Mouse (Mus musculus): Measurements from ENCODE around the gene Lrpprc. TPM values are rescaled to one million over a fixed set of nuclear protein-coding genes. Genes with fewer than 3 reads are reported as not detected.

Gene Lrpprc
- total and polyA plus RNA-seq, 3 experiments: 54.4 to 73.8 (median 65.9) TPM

GRCm38 (mm10) chr17:84675204-84675603, 115.4 kb downstream of the Lrpprc start:
- no peak overlapping the region for H3K27ac ChIP-seq (ENCODE audit: insufficient read depth, low read depth)
- dilution Hi-C loops (cut with MboI; ENCODE audit: extremely low pct_ligation_motif_present, extremely low pct_unique_long_range_greater_than_20kb, low sequenced_read_pairs): no loop called here
- no peaks in the 10 kb centered on the region for H3K79me2 ChIP-seq (replicated peaks; ENCODE audit: control insufficient read depth, extremely low read depth, insufficient read depth, poor library complexity, severe bottlenecking)
- H3K4me1 ChIP-seq (ENCODE audit: control insufficient read depth in 1 of 2, insufficient read depth in 2 of 2): peaks cover 5 to 16% of the 10 kb centered on the region in 2 experiments; a peak in 2 of 4 replicates
- in situ Hi-C loops (cut with MboI; ENCODE audit: low pct_ligation_motif_present, low pct_unique_long_range_greater_than_20kb, low sequenced_read_pairs): no loop called here
- no peaks in the 10 kb centered on the region for H3K36me3 ChIP-seq (replicated peaks in 1 of 2; ENCODE audit: control insufficient read depth in 1 of 2, insufficient read depth in 1 of 2, low read length in 1 of 2)
- H3K4me2 ChIP-seq (ENCODE audit: insufficient read depth, low read depth, poor library complexity, severe bottlenecking): no peak overlapping the region; the same call in 1 of the 2 replicates
- H3K9ac ChIP-seq (ENCODE audit: insufficient read depth, low read depth): no peak overlapping the region
- no peaks in the 10 kb centered on the region for H3K9me3 ChIP-seq (replicated peaks; ENCODE audit: low read length)
- no peak for DNase-seq (ENCODE audit: extremely low read depth)
- TF ChIP-seq ZNF384 (IDR thresholded peaks at IDR 0.05; ENCODE audit: low read depth, low read length): no peak
- TF ChIP-seq HCFC1 (IDR thresholded peaks at IDR 0.05; ENCODE audit: low read depth, low read length): no peak
- TF ChIP-seq PAX5 (IDR thresholded peaks at IDR 0.05; ENCODE audit: low read length): no peak
- TF ChIP-seq E2F4 (IDR thresholded peaks at IDR 0.05; ENCODE audit: insufficient replicate concordance, low read depth, low read length): no peak
- TF ChIP-seq RCOR1 (conservative IDR thresholded peaks at IDR 0.05; ENCODE audit: low read depth, low read length): no peak
- no peak for TF ChIP-seq GABPA (IDR thresholded peaks at IDR 0.05; ENCODE audit: insufficient replicate concordance, low read depth, low read length)
- TF ChIP-seq ZKSCAN1 (IDR thresholded peaks at IDR 0.05; ENCODE audit: borderline replicate concordance, low read depth, low read length): no peak
- TF ChIP-seq NELFE (IDR thresholded peaks at IDR 0.05; ENCODE audit: low read depth, low read length): no peak
- no peak for TF ChIP-seq JUND (conservative IDR thresholded peaks at IDR 0.05; ENCODE audit: low read depth, low read length)
- TF ChIP-seq IRF4 (IDR thresholded peaks at IDR 0.05; ENCODE audit: low read depth, low read length): no peak
- no peak for TF ChIP-seq USF1 (IDR thresholded peaks at IDR 0.05; ENCODE audit: low read depth, low read length)
- no peak for TF ChIP-seq ZC3H11A (IDR thresholded peaks at IDR 0.05; ENCODE audit: low read depth, low read length)
- TF ChIP-seq NRF1 (IDR thresholded peaks at IDR 0.05; ENCODE audit: low read depth, low read length): no peak
- no peak for TF ChIP-seq CHD2 (IDR thresholded peaks at IDR 0.05; ENCODE audit: low read length)
- TF ChIP-seq MEF2A (IDR thresholded peaks at IDR 0.05; ENCODE audit: borderline replicate concordance, low read depth, low read length): no peak
- no peak for TF ChIP-seq MAFK (IDR thresholded peaks at IDR 0.05; ENCODE audit: insufficient replicate concordance, low read length)
- TF ChIP-seq KAT2A (IDR thresholded peaks at IDR 0.05; ENCODE audit: insufficient replicate concordance, low read length): no peak
- H3K27me3 ChIP-seq (replicated peaks): peaks cover 4% of the 10 kb centered on the region
- no peak overlapping the region for H3K4me3 ChIP-seq (replicated peaks in 1 of 3; ENCODE audit: low read depth in 2 of 3, low read length in 2 of 3, poor library complexity in 1 of 3)

- H3K9me3 ChIP-seq (replicated peaks; ENCODE audit: low read length): no peaks in the 10 kb centered on the region
- no peak overlapping the region for H3K27ac ChIP-seq (ENCODE audit: insufficient read depth, low read depth)
- in situ Hi-C loops (cut with MboI; ENCODE audit: low pct_ligation_motif_present, low pct_unique_long_range_greater_than_20kb, low sequenced_read_pairs) (no loop called here), dilution Hi-C loops (cut with MboI; ENCODE audit: extremely low pct_ligation_motif_present, extremely low pct_unique_long_range_greater_than_20kb, low sequenced_read_pairs) (no loop called here)
- no peaks in the 10 kb centered on the region for H3K36me3 ChIP-seq (replicated peaks in 1 of 2; ENCODE audit: control insufficient read depth in 1 of 2, insufficient read depth in 1 of 2, low read length in 1 of 2)
- H3K4me3 ChIP-seq (replicated peaks in 1 of 3; ENCODE audit: low read depth in 2 of 3, low read length in 2 of 3, poor library complexity in 1 of 3): no peak overlapping the region
- DNase-seq (ENCODE audit: extremely low read depth): no peak
- H3K4me1 ChIP-seq (ENCODE audit: control insufficient read depth in 1 of 2, insufficient read depth in 2 of 2): peaks cover 3 to 16% of the 10 kb centered on the region in 2 experiments; a peak in 2 of 4 replicates
- TF ChIP-seq ZMIZ1 (IDR thresholded peaks at IDR 0.05; ENCODE audit: low read depth, low read length): no peak
- no peaks in the 10 kb centered on the region for H3K79me2 ChIP-seq (replicated peaks; ENCODE audit: control insufficient read depth, extremely low read depth, insufficient read depth, poor library complexity, severe bottlenecking)
- H3K9ac ChIP-seq (ENCODE audit: insufficient read depth, low read depth): no peak overlapping the region
- H3K4me2 ChIP-seq (ENCODE audit: insufficient read depth, low read depth, poor library complexity, severe bottlenecking): 0 out of 2 replicates have a peak overlapping the region, but pooled peaks have one; percentile 11
- peaks cover 4% of the 10 kb centered on the region for H3K27me3 ChIP-seq (replicated peaks)
Observed at GRCm38 (mm10) chr17:84674048-84674447, 116.5 kb downstream of the Lrpprc start.

All from CH12.LX (cell line).